Mouse (Mus musculus) E14TG2a.4 (cell line): ENCODE measurements at regions not wholly inside any gene's neighbourhood (a gene's known extent, or its start where the extent isn't known, plus 50 kb on each side); places are given as distances from the start of the nearest gene placed in this dataset.

Experiments used
- CTCF ChIP-seq: conservative IDR thresholded peaks from 2 replicates; pipeline ENCODE4 v1.5.1; 2014; ENCODE audit warnings: low read length
- NANOG ChIP-seq: IDR thresholded peaks from 2 replicates; pipeline ENCODE4 v1.6.1; 2014; ENCODE audit warnings: borderline replicate concordance, low read length, mixed read lengths
- POU5F1 ChIP-seq: IDR thresholded peaks from 2 replicates; pipeline ENCODE4 v1.6.1; 2014; ENCODE audit warnings: low read length, borderline replicate concordance

DNA sequence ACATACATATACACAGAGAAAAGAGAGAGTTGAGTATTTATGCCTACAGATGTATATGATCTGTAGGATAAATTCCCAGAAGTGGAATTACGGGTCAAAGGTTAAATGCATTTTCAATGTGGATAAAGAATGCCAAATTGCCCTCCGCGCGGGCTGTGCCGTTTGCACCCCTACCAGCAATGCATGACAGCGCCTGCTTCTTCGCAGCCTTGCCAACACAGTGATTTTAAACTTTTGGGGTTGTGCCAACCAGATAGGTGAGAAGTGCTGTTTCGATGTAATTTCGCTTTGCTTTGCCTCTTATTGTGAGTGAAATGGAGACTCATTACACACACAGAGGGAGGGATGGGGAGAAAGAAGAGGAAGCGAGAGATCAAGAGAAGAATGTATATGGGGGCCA lies 142.9 kb upstream of the Cmc1 start:
- TF ChIP-seq CTCF (no peak), POU5F1 (no peak), NANOG (no peak)
